Mouse (Mus musculus) cerebellum, postnatal 14 days (tissue): ENCODE results near the gene Ptprd.
A peak's percentile ranks its signal among the peaks of the same experiment; 100 is the strongest.

Source experiments
- DNase-seq, 2 experiments: peaks; one replicate each; pipeline ENCODE4 v3.0.0; 2021; ENCODE audit warnings: mixed read lengths in 2 of 2

Ptprd gene

DNA sequence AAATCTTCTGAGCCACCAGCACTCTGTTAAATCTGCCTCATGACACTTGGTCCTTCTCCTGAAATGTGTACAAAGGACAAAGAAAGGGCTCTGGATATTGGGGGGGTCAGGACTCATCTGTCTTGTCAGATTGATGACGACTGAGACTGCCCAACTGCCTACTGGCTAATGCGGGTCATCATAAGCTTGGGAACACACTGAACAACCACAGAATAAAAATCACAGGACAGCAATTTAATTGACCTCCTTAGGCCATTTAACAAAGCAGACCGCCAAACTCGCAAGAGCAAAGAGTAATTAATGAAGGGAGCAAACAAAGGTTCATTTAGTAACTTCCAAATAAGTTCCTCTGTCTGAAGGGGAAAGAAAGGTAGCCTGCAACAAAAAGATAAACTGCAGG, 2215.9 kb downstream of the Ptprd start:
- DNase-seq = no peak

GRCm38 (mm10) chr4:75994576-75994975, 2217.2 kb downstream of the Ptprd start:
- DNase-seq = no peak

DNA sequence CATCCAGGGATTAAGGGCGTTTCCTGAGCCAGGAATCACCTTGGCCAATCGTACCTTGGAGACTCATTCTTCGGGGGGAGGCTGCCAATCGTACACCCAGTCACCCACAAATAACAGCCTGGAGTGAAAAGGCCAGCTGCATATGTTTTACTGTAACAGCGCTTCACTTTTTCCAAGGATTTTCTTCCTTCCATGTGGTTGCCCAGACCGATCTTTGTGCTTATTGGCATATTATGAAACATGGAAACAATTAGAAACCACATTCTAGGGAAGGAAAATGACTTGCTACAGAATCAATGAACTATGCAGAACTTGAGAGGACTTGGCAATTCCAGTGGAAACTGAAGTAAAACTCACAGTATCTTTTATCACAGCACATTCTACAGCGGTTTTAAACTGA, 2218.7 kb downstream of the Ptprd start:
- no peak for DNase-seq

DNA sequence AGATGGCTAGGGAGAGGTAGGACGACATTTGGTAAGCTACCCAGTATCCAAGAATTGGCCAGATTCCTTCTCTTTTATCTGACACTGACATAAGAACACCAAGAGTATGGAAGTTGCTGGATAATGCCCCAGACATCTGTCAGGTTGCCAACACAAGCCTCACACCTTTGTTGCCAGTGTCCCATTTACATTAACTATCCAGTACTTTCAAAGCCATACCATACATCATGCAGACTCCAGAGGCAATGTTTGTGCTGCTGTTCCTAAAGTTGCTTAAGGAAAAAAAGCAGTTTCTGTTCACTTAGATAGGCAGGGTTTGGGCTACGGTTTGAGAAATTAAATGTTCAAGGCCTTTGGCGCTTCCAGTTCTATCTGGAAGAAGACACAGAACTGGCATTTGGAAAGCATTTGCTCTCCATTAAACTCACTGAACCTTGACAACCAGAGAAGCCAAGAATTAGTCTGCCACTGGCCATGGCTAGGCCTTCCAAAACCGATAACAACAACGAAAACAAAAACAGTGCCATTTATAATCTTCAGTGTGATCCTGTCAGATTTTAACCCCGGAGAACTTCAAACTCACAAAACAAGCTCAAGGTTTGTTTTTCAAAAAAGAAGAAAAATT, 2220.0 kb downstream of the Ptprd start:
- DNase-seq = peak; percentile 16 to 51

DNA sequence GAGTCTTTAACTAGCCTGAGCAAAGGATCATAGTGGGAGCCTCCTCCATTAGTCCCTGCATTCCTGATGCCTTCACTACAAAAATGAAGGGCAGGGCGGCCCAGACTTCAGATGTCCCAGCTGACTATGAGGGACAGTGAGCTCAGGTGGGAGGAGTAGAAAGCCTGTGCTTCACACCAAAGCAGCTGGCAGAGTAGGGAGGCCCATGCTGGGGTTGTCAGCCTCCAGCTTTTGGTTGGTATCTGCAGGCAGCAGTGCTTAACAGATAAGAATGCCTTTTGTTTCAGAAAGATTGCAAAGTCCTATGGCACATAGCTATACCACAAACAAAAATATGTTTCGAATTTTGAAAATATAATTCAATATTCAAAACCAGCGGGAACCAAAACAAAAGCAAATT, 2237.0 kb downstream of the Ptprd start:
- no peak for DNase-seq

- no peak for DNase-seq
Observed at GRCm38 (mm10) chr4:75973322-75973721, 2238.4 kb downstream of the Ptprd start.

DNA sequence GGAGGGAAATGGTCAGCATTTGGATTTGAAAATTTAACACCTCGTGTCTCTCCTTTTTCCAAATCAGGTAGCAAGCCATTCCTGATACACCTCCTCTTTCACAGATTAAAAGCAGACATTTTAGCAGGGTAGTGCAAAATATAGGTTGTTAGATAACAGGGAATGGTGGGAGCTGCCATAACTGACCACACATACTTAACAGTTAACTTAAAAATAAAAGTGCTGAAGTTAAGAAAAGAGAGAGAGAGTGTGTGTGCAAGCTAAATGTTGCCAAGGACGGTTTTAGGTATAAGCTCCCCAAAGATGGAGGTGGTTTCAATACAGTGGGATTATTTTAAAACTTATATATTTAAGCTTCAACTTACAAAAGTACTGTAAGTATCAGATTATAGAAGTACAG, 2241.8 kb downstream of the Ptprd start:
- DNase-seq = no peak

- no peak for DNase-seq
Observed at GRCm38 (mm10) chr4:75968618-75969017, 2243.1 kb downstream of the Ptprd start.

GRCm38 (mm10) chr4:75965810-75966209, 2246.0 kb downstream of the Ptprd start:
- no peak for DNase-seq

DNA sequence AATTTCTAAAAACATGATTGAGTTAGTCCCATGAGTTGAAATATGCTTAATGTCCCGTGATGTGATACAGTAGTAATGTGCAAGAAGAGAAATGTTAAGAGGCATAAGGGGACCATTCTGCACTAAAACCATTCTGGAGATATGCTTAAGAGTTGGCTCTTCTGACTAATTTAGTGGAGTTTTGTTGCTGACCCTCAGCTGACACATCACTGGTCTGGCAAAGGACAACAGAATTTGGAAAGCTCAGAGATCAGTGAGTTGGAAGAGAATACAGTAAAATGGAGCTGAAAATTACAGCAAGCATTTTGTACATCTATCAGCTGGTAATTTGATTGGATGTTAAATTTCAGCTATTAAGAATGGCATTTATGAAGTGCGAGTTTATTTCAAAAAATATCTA, 2248.8 kb downstream of the Ptprd start:
- DNase-seq = no peak

DNA sequence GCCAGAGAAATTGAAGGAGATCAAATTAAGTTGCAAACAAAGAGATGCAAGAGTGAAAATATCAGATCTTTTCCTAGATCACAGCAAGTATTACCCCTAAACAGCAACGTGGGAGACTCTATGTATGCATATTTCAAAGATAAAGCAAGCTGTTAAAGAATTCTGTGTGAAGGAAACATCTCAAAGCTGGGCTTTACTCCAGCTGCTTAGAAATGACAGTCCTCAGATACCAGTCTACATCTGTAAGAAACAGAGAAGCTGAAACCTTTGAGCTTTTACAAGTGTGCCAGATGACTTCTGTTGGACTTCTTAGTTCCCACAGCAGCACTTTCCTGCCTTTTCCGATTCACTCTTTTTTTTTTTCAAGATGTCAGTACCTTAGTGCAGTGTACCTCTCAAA, 2249.9 kb downstream of the Ptprd start:
- DNase-seq = no peak

DNA sequence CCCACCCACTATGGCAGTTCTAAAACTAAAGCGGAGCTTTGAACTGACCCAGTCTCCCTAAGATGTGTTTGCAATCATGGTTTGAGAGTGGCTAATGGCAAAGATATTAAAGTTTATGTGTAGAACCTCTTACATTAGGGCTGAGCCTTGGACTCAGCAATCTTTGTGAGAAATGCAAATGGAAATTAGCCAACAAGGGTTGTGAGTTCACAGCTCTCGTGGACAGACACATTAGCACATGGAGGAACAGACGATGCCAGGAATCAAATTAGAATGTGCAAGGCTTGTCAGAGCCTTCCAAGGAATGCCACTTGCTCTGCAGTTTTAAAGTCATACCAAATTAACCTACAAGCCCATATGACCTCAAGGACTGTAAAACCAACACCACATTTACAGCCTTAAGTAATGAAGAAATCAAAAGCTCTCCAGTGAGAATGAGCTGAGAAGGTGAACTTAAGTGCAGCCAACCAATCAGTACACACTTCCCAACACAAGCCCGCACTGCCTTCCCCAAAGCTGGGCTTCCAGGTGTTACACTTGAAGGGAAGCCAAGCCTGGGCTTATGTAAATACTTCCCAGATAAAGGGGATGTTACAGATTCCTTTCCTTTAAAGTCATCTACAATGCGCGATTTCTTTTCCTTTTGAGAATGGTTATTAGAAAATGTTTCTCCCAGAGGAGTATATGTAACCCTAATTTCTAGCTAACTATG, 2258.3 kb downstream of the Ptprd start:
- DNase-seq = no peak

DNA sequence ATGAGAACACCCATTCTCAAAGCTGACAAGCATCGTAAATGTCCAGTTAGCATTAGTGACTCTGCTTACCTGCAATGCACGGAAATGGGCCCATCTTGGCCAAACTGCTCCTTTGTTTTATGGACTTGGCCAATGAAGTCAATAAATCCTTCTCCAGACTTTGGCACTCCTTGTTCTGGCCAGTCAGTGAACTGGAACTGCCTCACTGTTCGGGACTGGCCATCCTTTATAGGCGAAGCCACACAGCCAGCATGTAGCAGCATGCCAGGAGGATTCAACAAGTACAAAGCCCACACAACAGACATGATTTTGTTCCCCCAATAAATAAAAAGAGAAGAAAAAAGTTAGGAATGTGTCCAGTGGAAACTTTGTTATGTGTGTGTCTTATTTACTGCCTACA, 2261.2 kb downstream of the Ptprd start:
- peak; percentile 7 to 25 for DNase-seq

GRCm38 (mm10) chr4:75894871-75895270, 2316.9 kb downstream of the Ptprd start:
- DNase-seq = no peak
